8 mouse cellular contexts compared by ENCODE assay signal in the genomic region with DNA sequence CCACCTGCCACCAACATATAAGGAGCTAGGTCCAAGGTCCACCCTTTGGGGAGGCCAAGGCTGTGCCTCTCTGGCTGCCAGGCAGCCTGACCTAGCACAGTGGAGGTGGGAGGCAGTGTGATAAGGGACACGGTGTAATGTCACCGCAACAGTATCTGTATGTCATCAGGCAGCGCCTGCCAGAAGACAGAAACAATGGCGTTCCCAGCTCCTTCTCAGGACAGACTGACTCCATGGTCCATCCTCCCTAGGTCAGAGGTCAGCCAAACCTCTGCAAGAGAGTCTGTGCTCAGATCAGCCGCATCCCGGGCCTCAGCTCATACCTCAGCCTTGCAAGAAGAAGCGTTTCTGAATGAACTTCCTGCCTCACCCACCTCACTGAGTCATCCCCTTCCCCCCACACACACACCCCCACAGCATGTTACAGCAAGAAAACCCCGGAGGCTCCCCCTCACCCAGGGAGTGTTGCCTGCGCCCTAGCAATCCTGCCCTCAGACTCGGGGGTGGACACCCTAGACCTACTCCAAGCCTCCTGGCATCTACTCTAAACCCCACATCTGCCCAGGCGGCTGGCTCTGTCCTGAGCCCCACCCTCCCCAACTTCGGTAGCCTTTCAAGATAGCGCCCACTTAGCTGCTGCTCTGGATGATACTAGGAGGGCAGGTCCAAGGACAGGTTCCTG. TPM values are rescaled to one million over a fixed set of nuclear protein-coding genes. Genes with fewer than 3 reads are reported as not detected.
DNase-seq lines count a peak whose midpoint lies in the region; ATAC-seq lines count a peak whose summit lies in the region.

No protein-coding gene starts in this region.

- H3K36me3 ChIP-seq in lung, embryonic 16.5 days (ENCODE audit: control insufficient read depth, insufficient read depth, low read length): peaks cover 3% of the 10 kb centered on the region; the same call in 1 of the 2 replicates
- H3K36me3 ChIP-seq in stomach, embryonic 14.5 days (ENCODE audit: control insufficient read depth, insufficient read depth, low read length): no peaks in the 10 kb centered on the region

- peak; percentile 35; the same call in 1 of the 2 replicates for ATAC-seq in lung, embryonic 16.5 days (ENCODE audit: low read depth)
- ATAC-seq in common myeloid progenitor, adult 5-6 weeks (replicated peaks; ENCODE audit: low read depth, poor library complexity, severe bottlenecking): peak; percentile 17; the same call in 1 of the 2 replicates
- ATAC-seq in stomach, embryonic 14.5 days (ENCODE audit: insufficient number of reproducible peaks, insufficient read depth, low FRiP score, low read depth): 0 out of 2 replicates have a peak, but pooled peaks have one; percentile 47

- no peak overlapping the region for H3K4me2 ChIP-seq in lung, embryonic 16.5 days (ENCODE audit: low read depth, low read length)
- no peak overlapping the region for H3K4me2 ChIP-seq in stomach, embryonic 14.5 days (replicated peaks; ENCODE audit: low read depth, low read length)

- H3K9ac ChIP-seq in lung, embryonic 16.5 days (ENCODE audit: low read length): no peak overlapping the region
- no peak overlapping the region for H3K9ac ChIP-seq in stomach, embryonic 14.5 days (replicated peaks; ENCODE audit: low read depth, low read length)

- no peaks in the 10 kb centered on the region for H3K27me3 ChIP-seq in lung, embryonic 16.5 days (ENCODE audit: control insufficient read depth, insufficient read depth, low read depth, low read length)
- no peaks in the 10 kb centered on the region for H3K27me3 ChIP-seq in stomach, embryonic 14.5 days (ENCODE audit: control insufficient read depth, insufficient read depth, low read length)

- 48% methylated on average over 13 of the region's 13 CpGs for WGBS in lung, embryonic 16.5 days
- WGBS in stomach, embryonic 14.5 days: 49% methylated on average over 13 of the region's 13 CpGs

- H3K9me3 ChIP-seq in lung, embryonic 16.5 days (ENCODE audit: control insufficient read depth, low read length): peaks cover 7% of the 10 kb centered on the region; the same call in 1 of the 2 replicates
- no peaks in the 10 kb centered on the region for H3K9me3 ChIP-seq in stomach, embryonic 14.5 days (ENCODE audit: control insufficient read depth, low read depth, low read length)

- peaks cover 26% of the 10 kb centered on the region for H3K4me1 ChIP-seq in lung, embryonic 16.5 days (replicated peaks; ENCODE audit: control insufficient read depth, insufficient read depth, low read length)
- H3K4me1 ChIP-seq in stomach, embryonic 14.5 days (ENCODE audit: control insufficient read depth, insufficient read depth, low read length): peaks cover 14% of the 10 kb centered on the region; the same call in 1 of the 2 replicates

- peak; percentile 17 to 18 for DNase-seq in adrenal gland, postnatal 36 days
- no peak for DNase-seq in adrenal gland, postnatal 4 days (ENCODE audit: low spot score in 2 of 2)
- DNase-seq in lung, postnatal 25 days (ENCODE audit: low spot score): no peak
- DNase-seq in gastrocnemius, adult 18-20 months (ENCODE audit: low spot score): no peak
- DNase-seq in left cerebral cortex, adult 9 months (ENCODE audit: low spot score in 2 of 2): no peak

- H3K4me3 ChIP-seq in lung, embryonic 16.5 days (ENCODE audit: low read length): no peak overlapping the region
- no peak overlapping the region for H3K4me3 ChIP-seq in stomach, embryonic 14.5 days (ENCODE audit: low read depth, low read length)

- no peak overlapping the region for H3K27ac ChIP-seq in lung, embryonic 16.5 days (ENCODE audit: low read length)
- 0 out of 2 replicates have a peak overlapping the region, but pooled peaks have one; percentile 6 for H3K27ac ChIP-seq in stomach, embryonic 14.5 days (ENCODE audit: low read length)

RNA-seq across cellular contexts. Expression of a gene that starts 17.6 kb away (rescaled TPM):
- 1 to 10 TPM; 5.1 to 6.3 TPM for total RNA-seq in adrenal gland, postnatal 36 days (2021)
- 10 to 100 TPM; 11.0 to 14.8 TPM for total RNA-seq in adrenal gland, postnatal 4 days (2021)
- 3.5 and 3.6 TPM in 2 replicates for polyA plus RNA-seq in lung, embryonic 16.5 days (2015; fragmentation: Nextera tagmentation; extraction: Ambion mirVana)
- 3.3 and 3.6 TPM in 2 replicates for total RNA-seq in common myeloid progenitor, adult 5-6 weeks (2017)
- 6.8 and 7.8 TPM in 2 replicates for polyA plus RNA-seq in stomach, embryonic 14.5 days (2014; fragmentation: Nextera tagmentation; extraction: Ambion mirVana)
- total RNA-seq in gastrocnemius, adult 18-20 months (2021): under 1 TPM; 0.24 to 0.32 TPM

RNA-seq across cellular contexts. Expression of a gene that starts 41.5 kb away (rescaled TPM):
- 10 to 100 TPM; 13.9 to 18.7 TPM for total RNA-seq in adrenal gland, postnatal 36 days (2021)
- 10 to 100 TPM; 22.9 to 23.1 TPM for total RNA-seq in adrenal gland, postnatal 4 days (2021)
- 9.2 and 11.2 TPM in 2 replicates for polyA plus RNA-seq in lung, embryonic 16.5 days (2015; fragmentation: Nextera tagmentation; extraction: Ambion mirVana)
- 29.5 and 33.1 TPM in 2 replicates for total RNA-seq in common myeloid progenitor, adult 5-6 weeks (2017)
- polyA plus RNA-seq in stomach, embryonic 14.5 days (2014; fragmentation: Nextera tagmentation; extraction: Ambion mirVana): 7.2 and 7.6 TPM in 2 replicates
- 10 to 100 TPM in 1 of 2 experiments, 1 to 10 TPM in 1; 7.6 to 12.1 TPM for total RNA-seq in gastrocnemius, adult 18-20 months (2021)

Comparison
In these comparisons a context has a peak if more than half of its experiments do, and no peak if none do; other contexts are left out.
1. DNase-seq: peak in adrenal gland, postnatal 36 days (2 of 2); none in adrenal gland, postnatal 4 days (0 of 2), lung, postnatal 25 days (single experiment), gastrocnemius, adult 18-20 months (single experiment) and left cerebral cortex, adult 9 months (0 of 2).
2. Peak in every context shown above with its lines, with median percentiles within 50 percentile points of each other: ATAC-seq.